Mouse (Mus musculus) MEL (cell line): ENCODE data around the gene D11Wsu47e. TPM values are rescaled to one million over a fixed set of nuclear protein-coding genes. Genes with fewer than 3 reads are reported as not detected.
A peak's percentile ranks its signal among the peaks of the same experiment; 100 is the strongest.

Source experiments
- DNase-seq: peaks from one replicate; pipeline ENCODE4 v3.0.0; 2011; ENCODE audit warnings: low read depth, low spot score
- H3K27ac ChIP-seq: 2 replicates; pipeline ENCODE4 v1.5.1; 2012; ENCODE audit warnings: low read depth, mild to moderate bottlenecking, control low read depth, low read length, moderate library complexity; ENCODE audit not compliant: control insufficient read depth
- H3K27me3 ChIP-seq, 2 experiments: fragments of 150-350 bp in 1 of 2; sonication (generic) in 1 of 2; 2 replicates each; pipeline ENCODE4 v1.6.1; 2012; ENCODE audit warnings: low read length in 2 of 2, mild to moderate bottlenecking in 2 of 2, improper control_type of control experiment in 1 of 2, moderate library complexity in 1 of 2; ENCODE audit not compliant: insufficient read depth in 2 of 2, control insufficient read depth in 1 of 2
- H3K36me3 ChIP-seq, 2 experiments: 2 replicates each; pipeline ENCODE4 v1.6.1; 2012 to 2014; ENCODE audit warnings: low read length in 2 of 2, improper control_type of control experiment in 1 of 2, inconsistent platforms in 1 of 2, mild to moderate bottlenecking in 1 of 2; ENCODE audit not compliant: insufficient read depth in 2 of 2, control insufficient read depth in 1 of 2
- H3K4me1 ChIP-seq, 2 experiments: fragments of 150-350 bp in 1 of 2; sonication (generic) in 1 of 2; 2 replicates each; pipeline ENCODE4 v1.6.1; 2012; ENCODE audit warnings: low read length in 2 of 2, improper control_type of control experiment in 1 of 2, mild to moderate bottlenecking in 1 of 2; ENCODE audit not compliant: insufficient read depth in 2 of 2, control insufficient read depth in 1 of 2
- H3K4me3 ChIP-seq, 2 experiments: fragments of 150-350 bp in 1 of 2; sonication (generic) in 1 of 2; 2 replicates each; pipeline ENCODE4 v1.5.1; 2012; ENCODE audit warnings: low read depth in 2 of 2, low read length in 2 of 2, mild to moderate bottlenecking in 2 of 2, moderate library complexity in 2 of 2, control low read depth in 1 of 2, improper control_type of control experiment in 1 of 2; ENCODE audit not compliant: control insufficient read depth in 1 of 2, insufficient read depth in 1 of 2
- H3K79me2 ChIP-seq: 2 replicates; pipeline ENCODE4 v1.6.1; 2012; ENCODE audit warnings: mild to moderate bottlenecking, low read length, moderate library complexity; ENCODE audit not compliant: control insufficient read depth, poor library complexity, insufficient read depth
- H3K9ac ChIP-seq: 2 replicates; pipeline ENCODE4 v1.6.1; 2012; ENCODE audit warnings: low read depth, mild to moderate bottlenecking, control low read depth, low read length, moderate library complexity; ENCODE audit not compliant: control insufficient read depth, poor library complexity, severe bottlenecking
- H3K9me3 ChIP-seq: fragments of 150-350 bp; sonication (generic); replicated peaks from 2 replicates; pipeline ENCODE4 v1.6.1; 2012; ENCODE audit warnings: mild to moderate bottlenecking, low read length, improper control_type of control experiment, moderate library complexity; ENCODE audit not compliant: insufficient read depth
- CHD2 ChIP-seq: IDR thresholded peaks from 2 replicates; pipeline ENCODE4 v1.6.1; 2011; ENCODE audit warnings: low read length, improper control_type of control experiment
- CTCF ChIP-seq, 3 experiments: IDR thresholded peaks in 2 of 3; conservative IDR thresholded peaks in 1 of 3; 2 replicates each; pipeline ENCODE4 v1.5.1; 2011 to 2012; ENCODE audit warnings: low read length in 3 of 3, low read depth in 2 of 3, mild to moderate bottlenecking in 2 of 3, improper control_type of control experiment in 1 of 3, inconsistent platforms in 1 of 3, mixed read lengths in 1 of 3, moderate library complexity in 1 of 3; ENCODE audit not compliant: control insufficient read depth in 1 of 3, insufficient read depth in 1 of 3, poor library complexity in 1 of 3, severe bottlenecking in 1 of 3
- E2F4 ChIP-seq: IDR thresholded peaks from 2 replicates; pipeline ENCODE4 v1.6.1; 2011; ENCODE audit warnings: low read depth, low read length, improper control_type of control experiment, borderline replicate concordance
- ELF1 ChIP-seq: IDR thresholded peaks from 2 replicates; pipeline ENCODE4 v1.6.1; 2014; ENCODE audit warnings: low read depth, mild to moderate bottlenecking, inconsistent platforms, low read length, improper control_type of control experiment, moderate library complexity
- EP300 ChIP-seq, 2 experiments: IDR thresholded peaks; 2 replicates each; pipeline ENCODE4 v1.6.1; 2011; ENCODE audit warnings: improper control_type of control experiment in 2 of 2, low read length in 2 of 2, low read depth in 1 of 2, mild to moderate bottlenecking in 1 of 2
- ETS1 ChIP-seq: IDR thresholded peaks from 2 replicates; pipeline ENCODE4 v1.6.1; 2012; ENCODE audit warnings: low read depth, mild to moderate bottlenecking, inconsistent platforms, low read length, improper control_type of control experiment, moderate library complexity
- GABPA ChIP-seq: IDR thresholded peaks from 2 replicates; pipeline ENCODE4 v1.6.1; 2012; ENCODE audit warnings: low read depth, mild to moderate bottlenecking, inconsistent platforms, low read length, improper control_type of control experiment, moderate library complexity
- GATA1 ChIP-seq: IDR thresholded peaks from 2 replicates; pipeline ENCODE4 v1.6.1; 2011; ENCODE audit warnings: low read depth, low read length, improper control_type of control experiment
- HCFC1 ChIP-seq: IDR thresholded peaks from 2 replicates; pipeline ENCODE4 v1.6.1; 2012; ENCODE audit warnings: low read depth, mild to moderate bottlenecking, inconsistent platforms, low read length, improper control_type of control experiment, moderate library complexity
- KAT2A ChIP-seq: conservative IDR thresholded peaks from 2 replicates; pipeline ENCODE4 v1.6.1; 2012; ENCODE audit warnings: low read depth, low read length, improper control_type of control experiment, inconsistent platforms
- MAX ChIP-seq: IDR thresholded peaks from 2 replicates; pipeline ENCODE4 v1.6.1; 2011; ENCODE audit warnings: low read length, improper control_type of control experiment
- MAZ ChIP-seq: IDR thresholded peaks from 2 replicates; pipeline ENCODE4 v1.6.1; 2012; ENCODE audit warnings: low read depth, mild to moderate bottlenecking, inconsistent platforms, low read length, improper control_type of control experiment
- MEF2A ChIP-seq: IDR thresholded peaks from 2 replicates; pipeline ENCODE4 v1.6.1; 2014; ENCODE audit warnings: low read depth, mild to moderate bottlenecking, inconsistent platforms, low read length, improper control_type of control experiment; ENCODE audit not compliant: poor library complexity, insufficient replicate concordance, severe bottlenecking; ENCODE audit errors: extremely low read depth
- MXI1 ChIP-seq: IDR thresholded peaks from 2 replicates; pipeline ENCODE4 v1.6.1; 2011; ENCODE audit warnings: mild to moderate bottlenecking, low read depth, low read length, improper control_type of control experiment
- MYC ChIP-seq: IDR thresholded peaks from 2 replicates; pipeline ENCODE4 v1.6.1; 2011; ENCODE audit warnings: low read depth, mild to moderate bottlenecking, low read length, improper control_type of control experiment, moderate library complexity
- NELFE ChIP-seq: IDR thresholded peaks from 2 replicates; pipeline ENCODE4 v1.6.1; 2011; ENCODE audit warnings: low read depth, low read length, improper control_type of control experiment
- POLR2A ChIP-seq, 2 experiments: IDR thresholded peaks; 2 replicates each; pipeline ENCODE4 v1.6.1; 2011 to 2012; ENCODE audit warnings: low read length in 2 of 2, mild to moderate bottlenecking in 2 of 2, control low read depth in 1 of 2, improper control_type of control experiment in 1 of 2, low read depth in 1 of 2, moderate library complexity in 1 of 2; ENCODE audit not compliant: control insufficient read depth in 1 of 2, insufficient read depth in 1 of 2, poor library complexity in 1 of 2
- SMC3 ChIP-seq: IDR thresholded peaks from 2 replicates; pipeline ENCODE4 v1.6.1; 2011; ENCODE audit warnings: low read depth, low read length, improper control_type of control experiment
- TAL1 ChIP-seq: IDR thresholded peaks from 2 replicates; pipeline ENCODE4 v1.6.1; 2012; ENCODE audit warnings: mild to moderate bottlenecking, inconsistent platforms, low read length, moderate library complexity, mixed read lengths
- TBP ChIP-seq: IDR thresholded peaks from 2 replicates; pipeline ENCODE4 v1.8.0; 2011; ENCODE audit warnings: low read depth, low read length, improper control_type of control experiment
- UBTF ChIP-seq: IDR thresholded peaks from 2 replicates; pipeline ENCODE4 v1.6.1; 2012; ENCODE audit warnings: low read depth, mild to moderate bottlenecking, inconsistent platforms, low read length, improper control_type of control experiment, moderate library complexity, borderline replicate concordance; ENCODE audit not compliant: insufficient read depth
- USF1 ChIP-seq: IDR thresholded peaks from 2 replicates; pipeline ENCODE4 v1.6.1; 2014; ENCODE audit warnings: low read depth, mild to moderate bottlenecking, inconsistent platforms, low read length, improper control_type of control experiment, moderate library complexity
- USF2 ChIP-seq, 2 experiments: IDR thresholded peaks; 2 replicates each; pipeline ENCODE4 v1.6.1; 2011 to 2012; ENCODE audit warnings: improper control_type of control experiment in 2 of 2, low read length in 2 of 2, borderline replicate concordance in 1 of 2, inconsistent platforms in 1 of 2, low read depth in 1 of 2, mild to moderate bottlenecking in 1 of 2; ENCODE audit not compliant: insufficient read depth in 1 of 2
- ZC3H11A ChIP-seq: IDR thresholded peaks from 2 replicates; pipeline ENCODE4 v1.6.1; 2012; ENCODE audit warnings: low read depth, mild to moderate bottlenecking, inconsistent platforms, low read length, improper control_type of control experiment
- ZKSCAN1 ChIP-seq: IDR thresholded peaks from 2 replicates; pipeline ENCODE4 v1.6.1; 2012; ENCODE audit warnings: low read depth, mild to moderate bottlenecking, inconsistent platforms, low read length, improper control_type of control experiment, moderate library complexity
- ZNF384 ChIP-seq: IDR thresholded peaks from 2 replicates; pipeline ENCODE4 v1.6.1; 2012; ENCODE audit warnings: low read depth, mild to moderate bottlenecking, inconsistent platforms, low read length, improper control_type of control experiment
- polyA plus RNA-seq, 2 experiments: library from polyadenylated mRNA; stranded (reverse) in 1 of 2; unstranded in 1 of 2; fragments of >175 nt in 1 of 2; fragments of >200 nt in 1 of 2; gene quantifications; 2 replicates each; pipeline versions ENCODE4 v1.2.1 to v1.2.4; 2012; ENCODE audit warnings: low replicate concordance in 2 of 2, low read depth in 1 of 2; ENCODE audit not compliant: insufficient read length in 2 of 2, insufficient read depth in 1 of 2, missing spikeins in 1 of 2
- total RNA-seq: library from RNA; depleted of rRNA; stranded (reverse); fragments of 300-350 nt; gene quantifications from 2 replicates; pipeline ENCODE4 v1.2.3, GENCODE M21; 2012

The D11Wsu47e gene
- total and polyA plus RNA-seq, 3 experiments = 25.0 to 40.6 TPM; not detected in 1

- H3K79me2 ChIP-seq = peaks cover 10% of the 10 kb centered on the region
- H3K9ac ChIP-seq = no peak overlapping the region
- peaks cover 14 to 38% of the 10 kb centered on the region in 2 experiments for H3K36me3 ChIP-seq
- no peak for DNase-seq
- no peaks in the 10 kb centered on the region for H3K27me3 ChIP-seq
- TF ChIP-seq USF2 (IDR thresholded peaks at IDR 0.05; ENCODE audit: borderline replicate concordance in 1 of 2, insufficient read depth in 1 of 2, low read depth in 1 of 2, low read length in 2 of 2) = no peak
- 0 out of 2 replicates have a peak, but pooled peaks have one; percentile 14 for TF ChIP-seq ETS1
- TF ChIP-seq GATA1 = peak; percentile 42
- no peak for TF ChIP-seq MYC
- no peak for TF ChIP-seq USF1
- TF ChIP-seq ZC3H11A = no peak
- TF ChIP-seq TAL1 = no peak
- no peak for TF ChIP-seq CHD2
- TF ChIP-seq ZNF384 = no peak
- no peak for TF ChIP-seq ELF1
- no peak for TF ChIP-seq NELFE
- peaks cover 0 to 8% of the 10 kb centered on the region in 2 experiments; a peak in 2 of 4 replicates for H3K4me1 ChIP-seq
- H3K9me3 ChIP-seq = no peaks in the 10 kb centered on the region
- H3K27ac ChIP-seq = no peak overlapping the region
- no peak overlapping the region for H3K4me3 ChIP-seq
Measured at GRCm38 (mm10) chr11:113666205-113666604, 18.0 kb upstream of the D11Wsu47e start.

- TF ChIP-seq CTCF (IDR thresholded peaks at IDR 0.05 in 2 of 3, conservative IDR thresholded peaks at IDR 0.05 in 1 of 3; ENCODE audit: control insufficient read depth in 1 of 3, insufficient read depth in 1 of 3, low read depth in 2 of 3, low read length in 3 of 3, poor library complexity in 1 of 3, severe bottlenecking in 1 of 3) (no peak), KAT2A (no peak), TBP (no peak), EP300 (IDR thresholded peaks at IDR 0.05; ENCODE audit: low read depth in 1 of 2, low read length in 2 of 2) (no peak), ETS1 (no peak), HCFC1 (no peak), NELFE (no peak), MAX (no peak), ZNF384 (no peak), USF1 (no peak), MEF2A (no peak), MAZ (no peak), MXI1 (no peak), SMC3 (no peak), GABPA (no peak), POLR2A (IDR thresholded peaks at IDR 0.05; ENCODE audit: control insufficient read depth in 1 of 2, insufficient read depth in 1 of 2, low read depth in 1 of 2, low read length in 2 of 2, poor library complexity in 1 of 2) (no peak), ZKSCAN1 (no peak), E2F4 (no peak), UBTF (no peak)
- peaks cover 0 to 3% of the 10 kb centered on the region in 2 experiments; a peak in 2 of 4 replicates for H3K4me1 ChIP-seq
- H3K9me3 ChIP-seq = no peaks in the 10 kb centered on the region
- H3K9ac ChIP-seq = no peak overlapping the region
- peaks cover 10 to 39% of the 10 kb centered on the region in 2 experiments for H3K36me3 ChIP-seq
- H3K27me3 ChIP-seq = no peaks in the 10 kb centered on the region
- DNase-seq = no peak
- H3K4me3 ChIP-seq = no peak overlapping the region
- no peak overlapping the region for H3K27ac ChIP-seq
- H3K79me2 ChIP-seq = peaks cover 10% of the 10 kb centered on the region
Measured at GRCm38 (mm10) chr11:113666648-113667047, 17.6 kb upstream of the D11Wsu47e start.
